ENCODE assay signal across 18 mouse cellular contexts in genomic region chr14:120366962-120367361, GRCm38 (mm10).
DNase-seq lines count a peak whose midpoint lies in the region; ATAC-seq lines count a peak whose summit lies in the region.
"Had no signal": no experiment of that assay in that cellular context is flagged by ENCODE, and none has a peak within 500 bp of the region (broad histone marks: within the 10 kb centered on the region; RNA-seq: fewer than 3 reads in every experiment).

No protein-coding gene starts in this region.

- no peak overlapping the region for H3K4me2 ChIP-seq in forebrain, embryonic 11.5 days (ENCODE audit: low read depth, low read length, severe bottlenecking)
- H3K4me2 ChIP-seq in forebrain, embryonic 16.5 days (ENCODE audit: low read length) = no peak overlapping the region
- H3K4me2 ChIP-seq: forebrain, embryonic 12.5 days; heart, embryonic 13.5 days; liver, embryonic 15.5 days; stomach, embryonic 15.5 days had no signal

- 95% methylated on average over 8 of the region's 8 CpGs for WGBS in forebrain, embryonic 11.5 days
- WGBS in forebrain, embryonic 16.5 days = 94% methylated on average over 8 of the region's 8 CpGs

- H3K4me1 ChIP-seq in forebrain, embryonic 11.5 days (replicated peaks; ENCODE audit: control insufficient read depth, insufficient read depth, low read length) = no peaks in the 10 kb centered on the region
- H3K4me1 ChIP-seq in forebrain, embryonic 16.5 days (replicated peaks; ENCODE audit: control insufficient read depth, insufficient read depth, low read length) = peaks cover 4% of the 10 kb centered on the region

- peak; percentile 29 for DNase-seq in forebrain, embryonic 11.5 days (ENCODE audit: low spot score)
- DNase-seq in kidney, postnatal 36 days = peak; percentile 54 to 73
- no peak for DNase-seq in kidney, postnatal 14 days
- DNase-seq in ovary, adult 18-20 months (ENCODE audit: low spot score) = peak; percentile 75
- DNase-seq in ovary, postnatal 14 days (ENCODE audit: low spot score) = no peak
- no peak for DNase-seq in right cerebral cortex, postnatal 4 days
- DNase-seq: cerebellum, postnatal 25 days; midbrain, embryonic 14.5 days; thymus, postnatal 25 days had no signal

- no peak overlapping the region for H3K4me3 ChIP-seq in forebrain, embryonic 11.5 days (ENCODE audit: low read depth, low read length)
- no peak overlapping the region for H3K4me3 ChIP-seq in forebrain, embryonic 16.5 days (replicated peaks; ENCODE audit: low read length)
- H3K4me3 ChIP-seq: forebrain, embryonic 12.5 days; heart, embryonic 13.5 days; hindbrain, embryonic 10.5 days; left cerebral cortex, adult 2 months; limb, embryonic 10.5 days; liver, embryonic 15.5 days; stomach, embryonic 15.5 days had no signal

- H3K27ac ChIP-seq in forebrain, embryonic 11.5 days (ENCODE audit: low read depth, low read length) = no peak overlapping the region
- no peak overlapping the region for H3K27ac ChIP-seq in forebrain, embryonic 16.5 days (ENCODE audit: low read length)
- H3K27ac ChIP-seq: forebrain, embryonic 12.5 days; heart, embryonic 13.5 days; hindbrain, embryonic 10.5 days; left cerebral cortex, adult 2 months; limb, embryonic 10.5 days; liver, embryonic 15.5 days; stomach, embryonic 15.5 days had no signal

- H3K36me3 ChIP-seq in forebrain, embryonic 11.5 days (ENCODE audit: control insufficient read depth, insufficient read depth, low read length) = no peaks in the 10 kb centered on the region
- H3K36me3 ChIP-seq in forebrain, embryonic 16.5 days (ENCODE audit: control insufficient read depth, insufficient read depth) = no peaks in the 10 kb centered on the region
- H3K36me3 ChIP-seq: forebrain, embryonic 12.5 days; hindbrain, embryonic 10.5 days; limb, embryonic 10.5 days; liver, embryonic 15.5 days; stomach, embryonic 15.5 days had no signal

- H3K27me3 ChIP-seq in forebrain, embryonic 11.5 days (ENCODE audit: control insufficient read depth, insufficient read depth, low read length) = no peaks in the 10 kb centered on the region
- no peaks in the 10 kb centered on the region for H3K27me3 ChIP-seq in forebrain, embryonic 16.5 days (replicated peaks; ENCODE audit: control insufficient read depth, insufficient read depth, low read length)
- H3K27me3 ChIP-seq: CH12.LX; forebrain, embryonic 12.5 days; heart, embryonic 13.5 days; liver, embryonic 15.5 days; stomach, embryonic 15.5 days had no signal

- H3K9me3 ChIP-seq in forebrain, embryonic 11.5 days (ENCODE audit: control insufficient read depth, low read length) = no peaks in the 10 kb centered on the region
- H3K9me3 ChIP-seq in forebrain, embryonic 16.5 days (ENCODE audit: control insufficient read depth, low read length) = no peaks in the 10 kb centered on the region
- H3K9me3 ChIP-seq: forebrain, embryonic 12.5 days; heart, embryonic 13.5 days; hindbrain, embryonic 10.5 days; limb, embryonic 10.5 days; liver, embryonic 15.5 days; stomach, embryonic 15.5 days had no signal

- H3K9ac ChIP-seq in forebrain, embryonic 11.5 days (ENCODE audit: low read length) = no peak overlapping the region
- H3K9ac ChIP-seq in forebrain, embryonic 16.5 days (replicated peaks; ENCODE audit: low read depth, low read length) = no peak overlapping the region
- H3K9ac ChIP-seq: forebrain, embryonic 12.5 days; heart, embryonic 13.5 days; liver, embryonic 15.5 days; stomach, embryonic 15.5 days had no signal

- no peak for ATAC-seq in forebrain, embryonic 11.5 days (replicated peaks; ENCODE audit: low FRiP score)
- no peak for ATAC-seq in forebrain, embryonic 16.5 days

Comparison
In these comparisons a context has a peak if more than half of its experiments do, and no peak if none do; other contexts are left out.
1. DNase-seq: peak in forebrain, embryonic 11.5 days (single experiment), kidney, postnatal 36 days (2 of 2) and ovary, adult 18-20 months (single experiment); none in kidney, postnatal 14 days (single experiment), ovary, postnatal 14 days (single experiment) and right cerebral cortex, postnatal 4 days (single experiment).